Mouse (Mus musculus) CH12.LX (cell line): ENCODE measurements around the gene Trim26. TPM values are rescaled to one million over a fixed set of nuclear protein-coding genes. Genes with fewer than 3 reads are reported as not detected.

Experiments used
- DNase-seq: peaks from one replicate; pipeline ENCODE4 v3.0.0-alpha.2; 2013; ENCODE audit errors: extremely low read depth
- H3K27ac ChIP-seq: 2 replicates; pipeline ENCODE4 v1.5.1; 2012; ENCODE audit warnings: low read depth, mild to moderate bottlenecking, control low read depth, moderate library complexity; ENCODE audit not compliant: insufficient read depth
- H3K27me3 ChIP-seq: replicated peaks from 2 replicates; pipeline ENCODE3; 2012; ENCODE audit warnings: inconsistent platforms
- H3K36me3 ChIP-seq, 2 experiments: replicated peaks in 1 of 2; 2 replicates each; pipeline versions ENCODE3 to v1.6.1; 2012; ENCODE audit warnings: inconsistent platforms in 1 of 2, low read length in 1 of 2, mild to moderate bottlenecking in 1 of 2, mixed read lengths in 1 of 2, moderate library complexity in 1 of 2; ENCODE audit not compliant: control insufficient read depth in 1 of 2, insufficient read depth in 1 of 2
- H3K4me1 ChIP-seq, 2 experiments: 2 replicates each; pipeline ENCODE4 v1.6.1; 2012; ENCODE audit warnings: inconsistent platforms in 1 of 2, moderate library complexity in 1 of 2; ENCODE audit not compliant: insufficient read depth in 2 of 2, control insufficient read depth in 1 of 2
- H3K4me2 ChIP-seq: 2 replicates; pipeline ENCODE4 v1.6.1; 2012; ENCODE audit warnings: low read depth, mild to moderate bottlenecking, control low read depth; ENCODE audit not compliant: poor library complexity, insufficient read depth, severe bottlenecking
- H3K4me3 ChIP-seq, 3 experiments: fragments of 150-350 bp in 1 of 3; sonication (generic) in 1 of 3; replicated peaks in 1 of 3; 2 replicates each; pipeline versions ENCODE3 to v1.5.1; 2011 to 2012; ENCODE audit warnings: low read depth in 2 of 3, low read length in 2 of 3, mild to moderate bottlenecking in 2 of 3, moderate library complexity in 2 of 3, control low read depth in 1 of 3, improper control_type of control experiment in 1 of 3, inconsistent platforms in 1 of 3, mixed read lengths in 1 of 3; ENCODE audit not compliant: poor library complexity in 1 of 3
- H3K79me2 ChIP-seq: replicated peaks from 2 replicates; pipeline ENCODE4 v1.6.1; 2012; ENCODE audit warnings: mild to moderate bottlenecking, moderate library complexity; ENCODE audit not compliant: control insufficient read depth, poor library complexity, insufficient read depth, severe bottlenecking; ENCODE audit errors: extremely low read depth
- H3K9ac ChIP-seq: 2 replicates; pipeline ENCODE4 v1.6.1; 2012; ENCODE audit warnings: low read depth, mild to moderate bottlenecking, control low read depth, moderate library complexity; ENCODE audit not compliant: insufficient read depth
- H3K9me3 ChIP-seq: replicated peaks from 2 replicates; pipeline ENCODE3; 2012; ENCODE audit warnings: low read length, inconsistent platforms, mixed read lengths
- CHD1 ChIP-seq: IDR thresholded peaks from 2 replicates; pipeline ENCODE4 v1.6.1; 2012; ENCODE audit warnings: low read depth, low read length, improper control_type of control experiment, inconsistent platforms
- CHD2 ChIP-seq: IDR thresholded peaks from 2 replicates; pipeline ENCODE4 v1.6.1; 2011; ENCODE audit warnings: low read length, improper control_type of control experiment
- CTCF ChIP-seq, 2 experiments: IDR thresholded peaks in 1 of 2; conservative IDR thresholded peaks in 1 of 2; 2 replicates each; pipeline ENCODE4 v1.5.1; 2011 to 2012; ENCODE audit warnings: low read depth in 2 of 2, low read length in 2 of 2, improper control_type of control experiment in 1 of 2, inconsistent platforms in 1 of 2, mild to moderate bottlenecking in 1 of 2, moderate library complexity in 1 of 2
- ELF1 ChIP-seq: IDR thresholded peaks from 2 replicates; pipeline ENCODE4 v1.6.1; 2014; ENCODE audit warnings: low read depth, mild to moderate bottlenecking, inconsistent platforms, low read length, improper control_type of control experiment
- EP300 ChIP-seq: IDR thresholded peaks from 2 replicates; pipeline ENCODE4 v1.6.1; 2011; ENCODE audit warnings: low read length, improper control_type of control experiment
- GABPA ChIP-seq: IDR thresholded peaks from 2 replicates; pipeline ENCODE4 v1.6.1; 2012; ENCODE audit warnings: low read depth, low read length, improper control_type of control experiment, inconsistent platforms; ENCODE audit not compliant: insufficient replicate concordance
- HCFC1 ChIP-seq: IDR thresholded peaks from 2 replicates; pipeline ENCODE4 v1.6.1; 2012; ENCODE audit warnings: low read depth, mild to moderate bottlenecking, inconsistent platforms, low read length, improper control_type of control experiment
- JUN ChIP-seq: IDR thresholded peaks from 2 replicates; pipeline ENCODE4 v1.6.1; 2011; ENCODE audit warnings: low read depth, mild to moderate bottlenecking, low read length, improper control_type of control experiment, moderate library complexity; ENCODE audit not compliant: insufficient read depth
- MAFK ChIP-seq: IDR thresholded peaks from 2 replicates; pipeline ENCODE4 v1.6.1; 2011; ENCODE audit warnings: low read length, improper control_type of control experiment; ENCODE audit not compliant: insufficient replicate concordance
- MAZ ChIP-seq: IDR thresholded peaks from 2 replicates; pipeline ENCODE4 v1.6.1; 2012; ENCODE audit warnings: low read depth, mild to moderate bottlenecking, inconsistent platforms, low read length, improper control_type of control experiment, moderate library complexity
- MXI1 ChIP-seq: IDR thresholded peaks from 2 replicates; pipeline ENCODE4 v1.6.1; 2011; ENCODE audit warnings: mild to moderate bottlenecking, low read depth, low read length, improper control_type of control experiment
- NELFE ChIP-seq: IDR thresholded peaks from 2 replicates; pipeline ENCODE4 v1.6.1; 2011; ENCODE audit warnings: low read depth, low read length, improper control_type of control experiment
- NRF1 ChIP-seq: IDR thresholded peaks from 2 replicates; pipeline ENCODE4 v1.6.1; 2014; ENCODE audit warnings: low read depth, mild to moderate bottlenecking, inconsistent platforms, low read length, improper control_type of control experiment, moderate library complexity
- POLR2AphosphoS2 ChIP-seq: IDR thresholded peaks from 2 replicates; pipeline ENCODE4 v1.6.1; 2011; ENCODE audit warnings: low read depth, low read length, improper control_type of control experiment
- RAD21 ChIP-seq: IDR thresholded peaks from 2 replicates; pipeline ENCODE4 v1.6.1; 2011; ENCODE audit warnings: low read depth, mild to moderate bottlenecking, low read length, improper control_type of control experiment, moderate library complexity
- SMC3 ChIP-seq: IDR thresholded peaks from 2 replicates; pipeline ENCODE4 v1.6.1; 2011; ENCODE audit warnings: low read depth, low read length, improper control_type of control experiment
- UBTF ChIP-seq: IDR thresholded peaks from 2 replicates; pipeline ENCODE4 v1.6.1; 2012; ENCODE audit warnings: low read depth, mild to moderate bottlenecking, inconsistent platforms, low read length, improper control_type of control experiment, moderate library complexity
- USF2 ChIP-seq: conservative IDR thresholded peaks from 2 replicates; pipeline ENCODE4 v1.6.1; 2011; ENCODE audit warnings: low read depth, low read length, improper control_type of control experiment
- ZC3H11A ChIP-seq: IDR thresholded peaks from 2 replicates; pipeline ENCODE4 v1.6.1; 2012; ENCODE audit warnings: low read depth, mild to moderate bottlenecking, inconsistent platforms, low read length, improper control_type of control experiment
- ZNF384 ChIP-seq: IDR thresholded peaks from 2 replicates; pipeline ENCODE4 v1.6.1; 2012; ENCODE audit warnings: low read depth, low read length, improper control_type of control experiment, inconsistent platforms
- dilution Hi-C: fragments of 300-500 bp; cut with MboI; formaldehyde crosslinking; loops from 2 replicates; pipeline ENCODE4 v1.14.3; 2020; ENCODE audit warnings: low sequenced_read_pairs; ENCODE audit not compliant: extremely low pct_unique_long_range_greater_than_20kb, extremely low pct_ligation_motif_present
- in situ Hi-C: fragments of 300-500 bp; cut with MboI; formaldehyde crosslinking; loops from 3 replicates; pipeline ENCODE4 v1.14.3; 2019; ENCODE audit warnings: low sequenced_read_pairs, low pct_ligation_motif_present, low pct_unique_long_range_greater_than_20kb, mixed read lengths
- polyA plus RNA-seq: library from polyadenylated mRNA; unstranded; fragments of >175 nt; gene quantifications from 2 replicates; pipeline ENCODE4 v1.2.1, GENCODE M21; 2012; ENCODE audit warnings: low read depth; ENCODE audit not compliant: insufficient read length
- total RNA-seq, 2 experiments: library from RNA; depleted of rRNA; stranded (reverse); fragments of 300-350 nt in 1 of 2; fragments of >200 nt in 1 of 2; gene quantifications; 2 replicates each; pipeline ENCODE4 v1.2.3; 2012 to 2014

Gene Trim26
- total and polyA plus RNA-seq, 3 experiments: 14.2 to 67.1 (median 17.1) TPM

DNA sequence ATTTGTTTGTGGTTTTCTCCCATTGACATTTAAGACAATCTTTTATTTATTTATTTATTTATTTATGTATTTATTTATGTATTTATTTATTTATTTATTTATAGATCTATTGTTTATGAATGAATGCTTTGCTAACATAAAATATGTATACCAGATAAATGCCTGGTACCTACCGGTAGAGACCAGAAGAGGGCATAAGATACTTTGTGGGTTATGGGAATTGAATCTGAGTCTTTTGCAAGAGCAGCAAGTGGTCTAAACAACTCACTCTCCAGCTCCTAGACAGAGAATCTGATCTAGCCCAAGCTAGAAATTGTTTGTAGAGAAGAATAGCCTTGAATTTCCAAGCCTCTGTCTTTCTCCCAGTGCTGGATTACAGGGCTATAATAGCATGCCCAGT lies 63.8 kb downstream of the Trim26 start:
- in situ Hi-C loops (no loop called here), dilution Hi-C loops (no loop called here)
- Histone ChIP-seq H3K36me3 (no peaks in the 10 kb centered on the region), H3K79me2 (no peaks in the 10 kb centered on the region), H3K27me3 (no peaks in the 10 kb centered on the region), H3K27ac (no peak overlapping the region), H3K4me3 (no peak overlapping the region), H3K9ac (no peak overlapping the region), H3K9me3 (no peaks in the 10 kb centered on the region), H3K4me1 (no peaks in the 10 kb centered on the region), H3K4me2 (no peak overlapping the region)
- TF ChIP-seq USF2 (no peak), CHD1 (no peak), ELF1 (no peak), NRF1 (no peak), JUN (no peak), RAD21 (no peak), GABPA (no peak), MAFK (no peak), HCFC1 (no peak), EP300 (no peak)
- no peak for DNase-seq

- TF ChIP-seq NELFE: no peak
- TF ChIP-seq SMC3: no peak
- no peak for TF ChIP-seq POLR2AphosphoS2
- dilution Hi-C loops: no loop called here
- in situ Hi-C loops: no loop called here
Observed at GRCm38 (mm10) chr17:36903651-36904050, 66.7 kb downstream of the Trim26 start.

GRCm38 (mm10) chr17:36908235-36908634 lies 71.3 kb downstream of the Trim26 start:
- H3K4me1 ChIP-seq: peaks cover 4 to 6% of the 10 kb centered on the region in 2 experiments; a peak in 2 of 4 replicates
- DNase-seq: no peak
- peaks cover 10% of the 10 kb centered on the region for H3K27me3 ChIP-seq
- TF ChIP-seq ELF1: no peak
- TF ChIP-seq ZNF384: no peak
- TF ChIP-seq ZC3H11A: no peak
- no peak for TF ChIP-seq MXI1
- TF ChIP-seq CHD2: no peak
- no peak for TF ChIP-seq CTCF (conservative IDR thresholded peaks at IDR 0.05 in 1 of 2, IDR thresholded peaks at IDR 0.05 in 1 of 2; ENCODE audit: low read depth in 2 of 2, low read length in 2 of 2)
- TF ChIP-seq CHD1: no peak
- TF ChIP-seq UBTF: no peak
- TF ChIP-seq MAZ: no peak
- TF ChIP-seq USF2: no peak
- TF ChIP-seq NELFE: no peak
- H3K79me2 ChIP-seq: no peaks in the 10 kb centered on the region
- no peaks in the 10 kb centered on the region for H3K9me3 ChIP-seq
- no peaks in the 10 kb centered on the region for H3K36me3 ChIP-seq
- H3K4me2 ChIP-seq: no peak overlapping the region
- H3K4me3 ChIP-seq: no peak overlapping the region
- H3K9ac ChIP-seq: no peak overlapping the region
- no peak overlapping the region for H3K27ac ChIP-seq
- in situ Hi-C loops (no loop called here), dilution Hi-C loops (no loop called here)

More at GRCm38 (mm10) chr17:36903651-36904050, 66.7 kb downstream of the Trim26 start:
- H3K9ac ChIP-seq: no peak overlapping the region
- H3K36me3 ChIP-seq: no peaks in the 10 kb centered on the region
- peaks cover 7% of the 10 kb centered on the region for H3K27me3 ChIP-seq
- DNase-seq: no peak
- no peak overlapping the region for H3K27ac ChIP-seq
- no peaks in the 10 kb centered on the region for H3K79me2 ChIP-seq
- H3K4me1 ChIP-seq: peaks cover 0 to 6% of the 10 kb centered on the region in 2 experiments; a peak in 2 of 4 replicates
- H3K4me3 ChIP-seq: no peak overlapping the region
- H3K4me2 ChIP-seq: no peak overlapping the region
- no peaks in the 10 kb centered on the region for H3K9me3 ChIP-seq
